Mouse (Mus musculus): ENCODE data around the gene Acer3. TPM values are rescaled to one million over a fixed set of nuclear protein-coding genes. Genes with fewer than 3 reads are reported as not detected.

Gene Acer3
- polyA plus RNA-seq, 1 experiment from 2014 or later = 19.5 TPM

Other genes with a start within 250 kb of the Acer3 start
- gene Myo7a, start 201.7 kb downstream of the Acer3 start, polyA plus RNA-seq (2015; fragmentation: Nextera tagmentation; extraction: Ambion mirVana) = 2.6 and 2.8 TPM in 2 replicates
- 0.55 and 0.70 TPM in 2 replicates for gene Omp, start 175.7 kb downstream of the Acer3 start, polyA plus RNA-seq (2015; fragmentation: Nextera tagmentation; extraction: Ambion mirVana)
- gene Capn5, start 142.9 kb downstream of the Acer3 start, polyA plus RNA-seq (2015; fragmentation: Nextera tagmentation; extraction: Ambion mirVana) = 8.4 and 11.1 TPM in 2 replicates
- gene B3gnt6, start 121.7 kb downstream of the Acer3 start, polyA plus RNA-seq (2015; fragmentation: Nextera tagmentation; extraction: Ambion mirVana) = 0.22 and 0.24 TPM in 2 replicates
- gene Tsku, start 40.1 kb upstream of the Acer3 start, polyA plus RNA-seq (2015; fragmentation: Nextera tagmentation; extraction: Ambion mirVana) = 3.3 and 4.1 TPM in 2 replicates
- not detected in 2 replicates for gene Gucy2d, start 119.2 kb upstream of the Acer3 start, polyA plus RNA-seq (2015; fragmentation: Nextera tagmentation; extraction: Ambion mirVana)
- 3.0 and 3.4 TPM in 2 replicates for gene Lrrc32, start 168.1 kb upstream of the Acer3 start, polyA plus RNA-seq (2015; fragmentation: Nextera tagmentation; extraction: Ambion mirVana)